Mouse (Mus musculus) liver, embryonic 15.5 days (tissue): ENCODE measurements around the gene Als2cr12. TPM values are rescaled to one million over a fixed set of nuclear protein-coding genes. Genes with fewer than 3 reads are reported as not detected.
"Not testable (repeated sequence)": the region's sequence is repeated elsewhere in the genome, so short reads cannot be mapped to it uniquely, and the experiment has no call there.

Experiments used
- ATAC-seq: fragments of 200-750 bp; cut with Nextera tagmentation; 2 replicates; pipeline ENCODE4 v1.8.0; 2017; ENCODE audit warnings: moderate number of reproducible peaks, mild to moderate bottlenecking, moderate library complexity; ENCODE audit not compliant: insufficient read depth
- H3K27ac ChIP-seq: fragments of 300-500 bp; sonication (generic); replicated peaks from 2 replicates; pipeline ENCODE4 v1.5.1; 2015; ENCODE audit warnings: mild to moderate bottlenecking, inconsistent platforms
- H3K27me3 ChIP-seq: fragments of 300-500 bp; sonication (generic); 2 replicates; pipeline ENCODE4 v1.6.1; 2015; ENCODE audit warnings: mild to moderate bottlenecking, inconsistent platforms
- H3K36me3 ChIP-seq: fragments of 300-500 bp; sonication (generic); replicated peaks from 2 replicates; pipeline ENCODE4 v1.6.1; 2015; ENCODE audit warnings: moderate library complexity, mild to moderate bottlenecking, inconsistent platforms
- H3K4me1 ChIP-seq: fragments of 300-500 bp; sonication (generic); replicated peaks from 2 replicates; pipeline ENCODE4 v1.6.1; 2015; ENCODE audit warnings: inconsistent platforms
- H3K4me2 ChIP-seq: fragments of 300-500 bp; sonication (generic); 2 replicates; pipeline ENCODE4 v1.6.1; 2015; ENCODE audit warnings: moderate library complexity, mild to moderate bottlenecking, inconsistent platforms
- H3K4me3 ChIP-seq: fragments of 300-500 bp; sonication (generic); replicated peaks from 2 replicates; pipeline ENCODE4 v1.5.1; 2015; ENCODE audit warnings: mild to moderate bottlenecking, inconsistent platforms
- H3K9ac ChIP-seq: fragments of 300-500 bp; sonication (generic); 2 replicates; pipeline ENCODE4 v1.6.1; 2015; ENCODE audit warnings: moderate library complexity, mild to moderate bottlenecking, inconsistent platforms
- H3K9me3 ChIP-seq: fragments of 300-500 bp; sonication (generic); replicated peaks from 2 replicates; pipeline ENCODE4 v1.6.1; 2016; ENCODE audit warnings: inconsistent platforms
- WGBS: fragments of 180-500 bp; shearing (Covaris S2); methylation state at CpG from one replicate; pipeline ENCODE4 v1.1.7; 2015; ENCODE audit warnings: mixed read lengths; ENCODE audit not compliant: insufficient replicate concordance; 5-methylcytosine and 5-hydroxymethylcytosine counted together
- polyA plus RNA-seq: library from polyadenylated mRNA; unstranded; fragments of >200 nt; fragmentation: Nextera tagmentation; extraction: Ambion mirVana; gene quantifications from 2 replicates; pipeline ENCODE4 v1.2.1, GENCODE M21; 2015

The Als2cr12 gene
- polyA plus RNA-seq = 0.07 TPM in 1 of 2 replicates, not detected in the other

GRCm38 (mm10) chr1:58695810-58696209 lies at the start of gene Als2cr12:
TSS of gene Als2cr12 (minus strand) at chr1:58695989.
- not testable (repeated sequence) for H3K9me3 ChIP-seq, ATAC-seq, H3K36me3 ChIP-seq, H3K4me2 ChIP-seq, H3K9ac ChIP-seq, H3K27ac ChIP-seq, H3K4me1 ChIP-seq, H3K27me3 ChIP-seq, H3K4me3 ChIP-seq
- 75% methylated on average over 4 of the region's 4 CpGs for WGBS

GRCm38 (mm10) chr1:58744645-58745044 lies 48.9 kb upstream of the Als2cr12 start:
- H3K4me1 ChIP-seq = peaks cover 15% of the 10 kb centered on the region
- no peak overlapping the region for H3K27ac ChIP-seq
- 75% methylated on average over 7 of the region's 7 CpGs for WGBS
- no peak overlapping the region for H3K4me2 ChIP-seq
- H3K9ac ChIP-seq = no peak overlapping the region
- H3K36me3 ChIP-seq = peaks cover 80% of the 10 kb centered on the region
- no peaks in the 10 kb centered on the region for H3K9me3 ChIP-seq
- no peak for ATAC-seq
- no peak overlapping the region for H3K4me3 ChIP-seq
- no peaks in the 10 kb centered on the region for H3K27me3 ChIP-seq

GRCm38 (mm10) chr1:58743252-58743651 lies 47.5 kb upstream of the Als2cr12 start:
- H3K36me3 ChIP-seq = peaks cover 75% of the 10 kb centered on the region

DNA sequence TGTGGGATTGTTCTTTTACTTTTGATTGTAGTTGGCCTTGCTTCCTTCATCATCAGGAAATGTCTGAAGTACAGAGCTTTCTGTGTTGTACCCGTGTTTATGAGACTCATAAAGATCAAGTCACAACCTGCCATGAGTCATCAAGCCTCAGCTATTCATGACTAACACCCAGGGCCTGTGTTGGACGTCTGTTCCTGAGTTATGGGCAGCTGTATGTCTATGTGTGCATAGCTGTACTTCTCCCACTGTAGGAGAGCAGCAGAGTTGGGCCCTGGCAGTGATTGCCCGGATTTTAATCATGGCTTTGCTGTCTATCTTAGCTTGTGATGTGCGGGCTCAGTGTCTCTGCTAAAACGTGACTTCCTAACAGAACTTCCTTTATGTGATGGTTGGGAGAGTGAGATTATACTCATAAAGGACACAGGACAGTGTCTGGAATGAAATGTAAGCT lies 46.8 kb upstream of the Als2cr12 start:
- Histone ChIP-seq H3K9ac (no peak overlapping the region), H3K36me3 (peaks cover 69% of the 10 kb centered on the region), H3K27me3 (no peaks in the 10 kb centered on the region), H3K27ac (no peak overlapping the region; the same call in 1 of the 2 replicates), H3K4me1 (peaks cover 15% of the 10 kb centered on the region), H3K4me3 (no peak overlapping the region), H3K9me3 (no peaks in the 10 kb centered on the region), H3K4me2 (no peak overlapping the region)
- no peak for ATAC-seq
- WGBS = 23% methylated on average over 5 of the region's 5 CpGs

More at GRCm38 (mm10) chr1:58743252-58743651, 47.5 kb upstream of the Als2cr12 start:
- Histone ChIP-seq H3K9ac (no peak overlapping the region), H3K27ac (no peak overlapping the region; the same call in 1 of the 2 replicates), H3K9me3 (no peaks in the 10 kb centered on the region), H3K27me3 (no peaks in the 10 kb centered on the region), H3K4me1 (peaks cover 15% of the 10 kb centered on the region), H3K4me3 (no peak overlapping the region), H3K4me2 (0 out of 2 replicates have a peak overlapping the region, but pooled peaks have one; percentile 18)
- peak; percentile 52; the same call in 1 of the 2 replicates for ATAC-seq
- WGBS = 18% methylated on average over 6 of the region's 6 CpGs

DNA sequence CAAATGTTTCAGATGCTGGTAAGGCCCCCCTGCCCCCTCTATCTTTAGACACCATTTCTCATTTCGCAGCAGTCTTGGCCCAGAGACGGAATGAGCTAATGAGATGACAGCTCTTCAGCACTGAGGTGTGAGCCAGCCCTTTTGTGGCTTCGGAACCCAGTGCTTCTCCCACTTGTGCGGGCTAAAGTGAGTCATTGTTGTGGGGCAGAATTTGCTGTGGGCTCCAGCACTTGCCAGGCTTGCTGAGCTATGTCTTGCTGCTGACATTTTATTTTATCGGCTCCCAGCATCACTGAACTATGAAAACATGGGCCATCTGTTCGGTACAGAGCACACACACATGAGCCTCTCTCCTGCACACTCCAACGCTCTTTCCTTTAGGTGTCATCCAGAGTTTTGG lies 43.7 kb upstream of the Als2cr12 start:
- no peak for ATAC-seq
- Histone ChIP-seq H3K27ac (no peak overlapping the region), H3K4me1 (peaks cover 15% of the 10 kb centered on the region), H3K4me2 (no peak overlapping the region), H3K4me3 (no peak overlapping the region), H3K9me3 (no peaks in the 10 kb centered on the region), H3K36me3 (peaks cover 68% of the 10 kb centered on the region), H3K9ac (no peak overlapping the region), H3K27me3 (no peaks in the 10 kb centered on the region)
- WGBS = 77% methylated on average over 7 of the region's 7 CpGs

- 86% methylated on average over 22 of the region's 22 CpGs for WGBS
- H3K4me3 ChIP-seq = no peak overlapping the region
- H3K9ac ChIP-seq = no peak overlapping the region
- H3K4me1 ChIP-seq = no peaks in the 10 kb centered on the region
- H3K36me3 ChIP-seq = peaks cover 65% of the 10 kb centered on the region
- no peak overlapping the region for H3K4me2 ChIP-seq
- H3K9me3 ChIP-seq = no peaks in the 10 kb centered on the region
- no peaks in the 10 kb centered on the region for H3K27me3 ChIP-seq
- no peak for ATAC-seq
- H3K27ac ChIP-seq = no peak overlapping the region
Observed at GRCm38 (mm10) chr1:58736968-58737367, 41.2 kb upstream of the Als2cr12 start.

- Histone ChIP-seq H3K4me2 (no peak overlapping the region), H3K36me3 (peaks cover 61% of the 10 kb centered on the region), H3K4me1 (no peaks in the 10 kb centered on the region), H3K9me3 (no peaks in the 10 kb centered on the region), H3K27me3 (no peaks in the 10 kb centered on the region), H3K9ac (no peak overlapping the region), H3K27ac (no peak overlapping the region), H3K4me3 (no peak overlapping the region)
- ATAC-seq = no peak
- WGBS = 74% methylated on average over 7 of the region's 7 CpGs
Observed at GRCm38 (mm10) chr1:58735962-58736361, 40.2 kb upstream of the Als2cr12 start.

GRCm38 (mm10) chr1:58734043-58734920 lies 38.5 kb upstream of the Als2cr12 start:
- no peak overlapping the region for H3K27ac ChIP-seq
- H3K4me1 ChIP-seq = no peaks in the 10 kb centered on the region
- no peak overlapping the region for H3K9ac ChIP-seq
- WGBS = 81% methylated on average over 11 of the region's 11 CpGs
- no peaks in the 10 kb centered on the region for H3K27me3 ChIP-seq
- no peak overlapping the region for H3K4me2 ChIP-seq
- no peak for ATAC-seq
- H3K4me3 ChIP-seq = no peak overlapping the region
- no peaks in the 10 kb centered on the region for H3K9me3 ChIP-seq
- peaks cover 63% of the 10 kb centered on the region for H3K36me3 ChIP-seq

DNA sequence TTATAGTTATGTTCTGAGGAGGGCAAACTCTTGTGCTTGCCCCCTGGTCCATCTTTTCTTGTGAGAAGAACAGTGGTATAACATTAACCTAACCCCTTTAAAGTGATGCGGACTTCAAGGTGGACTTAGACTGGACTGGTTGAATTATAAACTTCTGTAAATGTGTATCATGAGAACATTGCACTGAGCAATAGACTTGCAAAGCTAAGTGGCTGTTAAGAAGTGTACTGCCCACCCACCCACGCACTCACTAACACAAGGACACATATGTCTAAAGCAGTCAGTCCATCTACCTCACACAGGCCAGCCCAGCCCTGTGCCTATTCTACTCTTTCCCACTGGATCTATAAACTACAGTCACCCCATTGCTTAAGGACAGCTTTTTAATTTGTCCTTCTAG lies 37.8 kb upstream of the Als2cr12 start:
- Histone ChIP-seq H3K36me3 (peaks cover 67% of the 10 kb centered on the region), H3K4me3 (no peak overlapping the region), H3K4me1 (no peaks in the 10 kb centered on the region), H3K9me3 (no peaks in the 10 kb centered on the region), H3K9ac (no peak overlapping the region), H3K27me3 (no peaks in the 10 kb centered on the region), H3K27ac (no peak overlapping the region), H3K4me2 (no peak overlapping the region)
- ATAC-seq = no peak
- WGBS = 73% methylated on average over 2 of the region's 2 CpGs

GRCm38 (mm10) chr1:58728590-58728868 lies 32.7 kb upstream of the Als2cr12 start:
- ATAC-seq = no peak
- H3K9me3 ChIP-seq = no peaks in the 10 kb centered on the region
- H3K27me3 ChIP-seq = no peaks in the 10 kb centered on the region
- H3K4me3 ChIP-seq = no peak overlapping the region
- 59% methylated on average over 3 of the region's 3 CpGs for WGBS
- H3K27ac ChIP-seq = no peak overlapping the region
- H3K36me3 ChIP-seq = peaks cover 47% of the 10 kb centered on the region
- no peak overlapping the region for H3K4me2 ChIP-seq
- peaks cover 10% of the 10 kb centered on the region for H3K4me1 ChIP-seq
- no peak overlapping the region for H3K9ac ChIP-seq

DNA sequence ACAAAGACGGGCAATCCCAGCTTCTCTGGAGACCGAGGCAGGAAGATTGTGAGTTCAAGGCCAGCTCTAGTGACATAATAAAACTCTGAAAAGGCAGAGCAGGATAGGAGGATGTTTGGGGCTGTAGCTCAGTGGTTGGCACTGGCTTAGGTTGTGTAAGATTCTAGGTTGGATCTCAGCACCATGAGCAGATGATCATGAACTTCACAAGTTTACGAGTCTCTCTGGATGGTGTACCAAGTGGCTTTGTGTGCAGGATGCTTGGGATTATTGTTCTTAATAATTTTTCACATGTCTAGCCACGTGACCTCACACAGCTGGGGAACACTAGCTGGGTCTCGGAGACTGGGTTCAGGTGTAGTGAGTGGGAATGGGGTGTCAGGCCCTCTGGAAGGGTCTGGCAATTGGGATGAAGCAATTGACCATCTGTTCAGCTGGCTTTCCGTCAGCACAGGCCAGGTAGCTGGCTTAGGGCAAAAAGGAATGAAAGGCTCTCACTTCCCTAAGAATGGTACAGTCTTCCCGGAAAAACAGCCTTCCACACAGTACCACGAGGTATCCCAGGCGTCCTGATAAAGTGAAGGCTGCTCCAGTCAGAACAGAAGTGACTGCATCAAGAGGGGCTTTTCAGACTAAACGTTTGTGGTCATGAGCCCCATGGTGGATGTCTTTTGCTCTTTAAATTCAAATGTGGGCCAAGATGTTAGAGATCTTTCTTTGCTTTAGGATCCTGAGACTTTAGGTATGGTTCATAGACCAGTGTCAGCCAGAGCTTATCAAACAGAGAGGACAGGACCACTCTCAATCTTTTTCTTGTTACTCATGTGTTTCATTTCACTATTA lies 32.2 kb upstream of the Als2cr12 start:
- WGBS = 67% methylated on average over 10 of the region's 10 CpGs
- peaks cover 10% of the 10 kb centered on the region for H3K4me1 ChIP-seq
- H3K4me3 ChIP-seq = no peak overlapping the region
- no peaks in the 10 kb centered on the region for H3K9me3 ChIP-seq
- H3K4me2 ChIP-seq = no peak overlapping the region
- no peak overlapping the region for H3K9ac ChIP-seq
- no peak for ATAC-seq
- peaks cover 43% of the 10 kb centered on the region for H3K36me3 ChIP-seq
- H3K27ac ChIP-seq = no peak overlapping the region
- H3K27me3 ChIP-seq = no peaks in the 10 kb centered on the region
